Mouse (Mus musculus) embryonic stem cell, embryonic (primary cell): Measurements from ENCODE around the gene Pdcd2l.
"Not testable (repeated sequence)": the region's sequence is repeated elsewhere in the genome, so short reads cannot be mapped to it uniquely, and the experiment has no call there.

Experiments
- CTCF ChIA-PET, 4 experiments: fragments of 300-600 bp in 2 of 4; fragments of 350-600 bp in 2 of 4; sonication (Branson Sonifier 250); formaldehyde crosslinking; loops; one replicate each; lab custom pipeline; 2022; ENCODE audit warnings: inconsistent platforms in 2 of 4; lab: Charles Lee
- POLR2A ChIA-PET, 4 experiments: fragments of 300-600 bp in 2 of 4; fragments of 350-600 bp in 2 of 4; sonication (Branson Sonifier 250); formaldehyde crosslinking; loops; one replicate each; lab custom pipeline; 2022; ENCODE audit warnings: antibody characterized with exemption in 4 of 4, inconsistent platforms in 1 of 4; lab: Charles Lee

Pdcd2l gene

DNA sequence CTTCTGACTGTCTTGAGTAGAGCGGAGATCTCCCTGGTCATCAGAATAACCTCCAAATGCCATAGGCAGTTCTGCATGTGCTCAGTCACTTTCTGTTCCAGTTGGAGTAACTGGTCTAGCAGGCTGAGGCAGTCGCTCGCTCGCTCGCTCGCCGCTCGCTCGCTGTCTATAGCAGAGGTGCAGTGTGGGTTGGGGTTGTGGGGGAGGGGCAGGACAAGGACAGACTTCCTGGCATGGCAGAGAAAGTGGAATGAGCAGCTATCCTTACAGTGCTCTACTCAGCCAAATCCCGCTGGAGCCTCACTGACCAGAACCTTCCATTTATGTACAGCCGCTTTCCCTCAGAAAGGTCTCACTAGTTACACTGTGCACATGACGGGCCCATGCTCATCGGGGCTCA is 13.1 kb downstream of the Pdcd2l start:
- ChIA-PET CTCF (interaction anchor here (0.6 to 1.7 kb wide), 10 partner anchors 11 to 195 kb away, joined by 3 to 13 read pairs (median 4); partner anchors contain the start of gene Uba2 (in 1 of the 4)), POLR2A (interaction anchor here in 3 of 4 experiments (0.5 to 1.6 kb wide), 16 partner anchors 9 to 178 kb away, joined by 3 to 16 read pairs (median 4); partner anchors contain the start of gene Uba2 (in 3 of the 3))

DNA sequence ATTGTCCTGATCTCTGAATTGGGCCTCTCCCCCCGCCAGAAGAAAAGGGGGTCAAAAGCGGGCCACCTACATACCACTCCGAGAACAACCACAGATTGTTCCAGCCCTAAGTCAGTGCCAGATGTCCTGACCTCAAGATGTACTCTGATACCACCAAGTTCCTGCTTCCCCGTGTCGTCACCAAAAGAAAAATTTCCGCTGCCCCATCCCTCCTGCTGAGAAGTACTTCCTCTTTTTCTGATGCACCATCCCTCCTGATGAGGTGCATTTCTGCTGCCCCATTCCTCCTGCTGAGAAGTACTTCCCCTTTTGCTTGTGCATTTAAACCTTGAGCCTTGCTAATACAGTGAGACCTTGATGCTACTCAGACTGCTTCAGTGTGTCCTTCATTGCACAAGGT is 20.2 kb downstream of the Pdcd2l start:
- POLR2A ChIA-PET: not testable (repeated sequence)
- CTCF ChIA-PET: interaction anchor here in 1 of 4 experiments (0.5 kb wide), 1 partner anchor 10 kb away, joined by 3 read pairs; no protein-coding TSS in a partner anchor

- POLR2A ChIA-PET: interaction anchor here in 2 of 4 experiments (0.5 to 4.6 kb wide), 6 partner anchors 22 to 250 kb away, joined by 3 to 50 read pairs (median 4); partner anchors contain the start of gene Pdcd2l (in 1 of the 2)
- CTCF ChIA-PET: interaction anchor here in 2 of 4 experiments (0.6 to 0.8 kb wide), 2 partner anchors 11 to 73 kb away, joined by 3 to 5 read pairs; no protein-coding TSS in a partner anchor
Observed at GRCm38 (mm10) chr7:34172251-34172650, 24.2 kb downstream of the Pdcd2l start.

DNA sequence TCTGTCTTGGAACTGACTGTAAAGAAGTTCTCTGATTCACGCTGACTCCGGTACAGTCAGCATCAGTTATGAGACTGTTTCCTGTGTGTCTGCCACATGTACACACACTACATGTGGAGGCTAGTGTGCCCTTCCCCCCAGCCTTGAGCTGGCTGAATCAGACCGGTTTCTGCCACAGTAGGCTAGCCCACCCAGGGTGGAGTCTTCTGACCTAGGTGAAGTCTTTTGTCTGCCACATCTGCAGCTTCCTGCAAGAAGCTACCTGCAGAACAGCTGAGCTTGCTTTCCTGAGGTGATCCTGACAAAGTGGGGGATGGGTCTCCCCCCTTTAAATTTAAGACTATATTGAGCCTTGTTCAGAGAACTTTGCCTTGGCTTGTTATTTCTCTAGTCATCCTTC is 27.0 kb downstream of the Pdcd2l start, which contains the start of gene Uba2:
Uba2 (minus strand) TSS at position 146 of the 400 bp plus-strand sequence.
- POLR2A ChIA-PET: interaction anchor here (0.6 to 7.6 kb wide), 56 partner anchors 9 to 401 kb away, joined by 3 to 50 read pairs (median 5); partner anchors contain the start of genes Pdcd2l (in 3 of the 4), Gpi1 (in 2 of the 4) and Wtip (in 1 of the 4)

GRCm38 (mm10) chr7:34168470-34169251 is 27.8 kb downstream of the Pdcd2l start:
- CTCF ChIA-PET: interaction anchor here in 2 of 4 experiments (0.5 to 2.0 kb wide), 8 partner anchors 15 to 304 kb away, joined by 3 to 8 read pairs (median 3); partner anchors contain the start of gene Pdcd2l (in 1 of the 2)
- POLR2A ChIA-PET: interaction anchor here (0.7 to 7.6 kb wide), 65 partner anchors 8 to 402 kb away, joined by 3 to 50 read pairs (median 5); partner anchors contain the start of genes Pdcd2l (in 4 of the 4), Gpi1 (in 3 of the 4) and Wtip (in 1 of the 4)

More for the DNA sequence above, 27.0 kb downstream of the Pdcd2l start, which contains the start of gene Uba2:
- CTCF ChIA-PET: interaction anchor here in 2 of 4 experiments (1.0 to 2.0 kb wide), 3 partner anchors 14 to 27 kb away, joined by 3 to 8 read pairs (median 7); partner anchors contain the start of gene Pdcd2l (in 1 of the 2)

DNA sequence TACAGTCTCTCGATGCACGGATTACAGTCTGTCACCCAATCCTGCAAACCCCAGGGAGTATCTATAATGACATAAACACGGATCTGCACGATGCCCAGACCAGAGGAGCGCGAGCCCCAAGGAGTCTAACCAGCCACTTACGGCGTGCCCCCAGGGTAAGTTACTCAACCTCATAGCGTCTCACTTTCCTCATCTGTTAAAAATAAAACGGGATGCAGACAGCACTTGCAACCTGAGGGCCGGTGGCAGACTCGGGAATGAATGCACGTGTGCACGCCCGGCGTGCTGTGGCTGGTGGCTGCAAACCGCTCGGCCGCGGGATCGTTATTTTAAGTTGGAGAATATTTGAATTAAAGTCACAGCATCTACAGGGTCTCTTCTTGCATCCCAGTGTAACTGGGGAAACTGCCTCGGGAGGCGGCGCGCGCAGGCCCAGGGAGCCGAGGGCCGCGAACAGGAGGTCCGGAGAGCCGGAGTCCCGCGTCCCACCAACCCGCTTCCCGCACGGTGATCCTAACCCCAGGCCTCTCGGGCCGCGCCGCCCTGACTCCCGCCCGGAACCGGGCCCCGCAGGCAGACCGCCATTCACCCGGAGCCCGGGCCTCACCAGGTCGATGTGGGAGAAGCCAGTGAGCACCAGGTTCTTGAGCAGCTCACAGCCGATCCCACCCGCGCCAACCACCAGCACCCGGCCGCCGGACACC is 28.5 kb downstream of the Pdcd2l start:
- ChIA-PET POLR2A (interaction anchor here (0.7 to 7.6 kb wide), 47 partner anchors 8 to 402 kb away, joined by 3 to 50 read pairs (median 5); partner anchors contain the start of genes Pdcd2l (in 4 of the 4), Gpi1 (in 2 of the 4) and Wtip (in 1 of the 4)), CTCF (interaction anchor here in 2 of 4 experiments (0.5 to 1.6 kb wide), 6 partner anchors 14 to 304 kb away, joined by 3 to 7 read pairs (median 3); partner anchors contain the start of gene Pdcd2l (in 1 of the 2))

- POLR2A ChIA-PET: interaction anchor here in 3 of 4 experiments (1.0 to 7.6 kb wide), 9 partner anchors 9 to 34 kb away, joined by 3 to 46 read pairs (median 4); partner anchors contain the start of gene Pdcd2l (in 2 of the 3)
- CTCF ChIA-PET: interaction anchor here (0.6 to 1.3 kb wide), 5 partner anchors 9 to 177 kb away, joined by 3 to 5 read pairs (median 3); partner anchors contain the start of gene Gpi1 (in 1 of the 4)
Observed at GRCm38 (mm10) chr7:34166850-34167249, 29.6 kb downstream of the Pdcd2l start.

DNA sequence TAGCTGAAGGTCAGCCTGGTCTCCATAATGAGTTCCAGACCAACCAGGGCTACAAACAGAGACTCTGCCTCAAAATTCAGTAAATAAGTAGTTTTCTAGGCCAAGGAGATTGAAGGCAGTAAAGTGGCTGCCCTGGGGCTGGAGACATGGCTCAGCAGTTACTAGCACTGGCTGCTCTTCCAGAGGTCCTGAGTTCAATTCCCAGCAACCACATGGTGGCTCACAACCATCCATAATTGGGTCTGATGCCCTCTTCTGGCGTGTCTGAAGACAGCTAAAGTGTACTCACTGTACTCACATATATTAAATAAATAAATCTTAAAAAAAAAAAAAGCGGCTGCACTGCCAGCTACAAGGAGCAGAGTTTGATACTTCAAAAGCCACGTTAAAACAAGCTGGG is 30.5 kb downstream of the Pdcd2l start:
- POLR2A ChIA-PET: interaction anchor here (0.6 to 7.6 kb wide), 14 partner anchors 8 to 104 kb away, joined by 3 to 46 read pairs (median 4); partner anchors contain the start of gene Pdcd2l (in 1 of the 4)
- CTCF ChIA-PET: interaction anchor here in 3 of 4 experiments (0.6 to 2.2 kb wide), 8 partner anchors 9 to 1279 kb away, joined by 3 to 8 read pairs (median 4); partner anchors contain the start of gene Gpi1 (in 1 of the 3)

DNA sequence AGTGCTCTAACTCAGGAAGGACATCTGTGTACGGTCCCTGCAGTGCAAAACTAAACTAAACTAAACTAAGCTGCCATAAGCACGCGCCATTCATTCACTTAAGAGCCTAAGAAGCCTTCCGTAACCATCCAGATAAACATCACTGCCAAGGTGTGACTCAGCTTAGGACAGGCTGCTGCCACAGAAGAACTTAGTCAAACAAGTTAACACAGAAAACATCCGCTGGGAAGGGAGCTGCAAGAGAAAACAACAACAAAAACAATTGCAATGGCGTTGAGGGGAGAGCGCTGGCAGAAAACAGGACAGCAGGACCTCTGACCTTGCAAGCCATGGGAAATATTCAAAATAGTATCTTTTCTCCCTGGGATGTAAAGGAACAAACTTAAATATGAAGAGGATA is 31.8 kb downstream of the Pdcd2l start:
- ChIA-PET CTCF (interaction anchor here (0.6 to 2.2 kb wide), 5 partner anchors 9 to 32 kb away, joined by 4 to 8 read pairs (median 6); partner anchors contain the start of gene Pdcd2l (in 1 of the 4)), POLR2A (interaction anchor here (0.5 to 7.6 kb wide), 15 partner anchors 9 to 1262 kb away, joined by 3 to 46 read pairs (median 4); partner anchors contain the start of genes Gpi1 (in 1 of the 4) and Pdcd2l (in 1 of the 4))

- ChIA-PET CTCF (no interaction called here), POLR2A (interaction anchor here in 2 of 4 experiments (0.7 to 2.6 kb wide), 5 partner anchors 10 to 73 kb away, joined by 3 to 28 read pairs (median 4); partner anchors contain the start of gene Uba2 (in 1 of the 2))
Observed at GRCm38 (mm10) chr7:34159167-34159566, 37.3 kb downstream of the Pdcd2l start.

DNA sequence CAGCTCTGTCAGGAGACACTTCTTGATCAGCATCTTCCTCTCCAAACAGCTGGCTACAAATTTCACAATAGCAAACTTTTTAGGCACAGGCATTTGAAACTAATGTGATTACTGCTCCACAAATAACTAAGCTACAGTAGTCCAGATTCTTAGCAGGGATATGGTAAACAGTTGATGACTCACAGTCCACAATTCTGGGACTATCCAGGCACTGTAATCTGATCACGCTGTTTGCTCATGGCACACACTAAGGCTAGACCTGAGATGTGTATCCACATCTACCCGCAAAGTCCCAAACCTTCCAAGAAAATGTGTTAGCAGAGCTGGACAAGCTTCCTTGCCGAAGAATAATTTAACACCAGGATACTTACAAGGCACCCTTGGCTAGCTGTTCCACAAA is 38.5 kb downstream of the Pdcd2l start:
- ChIA-PET POLR2A (interaction anchor here in 3 of 4 experiments (0.6 to 2.7 kb wide), 11 partner anchors 8 to 72 kb away, joined by 3 to 20 read pairs (median 5); partner anchors contain the start of genes Uba2 (in 2 of the 3), Gpi1 (in 1 of the 3) and Pdcd2l (in 1 of the 3)), CTCF (interaction anchor here in 3 of 4 experiments (0.6 to 1.2 kb wide), 5 partner anchors 9 to 302 kb away, joined by 3 to 7 read pairs (median 3); no protein-coding TSS in a partner anchor)

DNA sequence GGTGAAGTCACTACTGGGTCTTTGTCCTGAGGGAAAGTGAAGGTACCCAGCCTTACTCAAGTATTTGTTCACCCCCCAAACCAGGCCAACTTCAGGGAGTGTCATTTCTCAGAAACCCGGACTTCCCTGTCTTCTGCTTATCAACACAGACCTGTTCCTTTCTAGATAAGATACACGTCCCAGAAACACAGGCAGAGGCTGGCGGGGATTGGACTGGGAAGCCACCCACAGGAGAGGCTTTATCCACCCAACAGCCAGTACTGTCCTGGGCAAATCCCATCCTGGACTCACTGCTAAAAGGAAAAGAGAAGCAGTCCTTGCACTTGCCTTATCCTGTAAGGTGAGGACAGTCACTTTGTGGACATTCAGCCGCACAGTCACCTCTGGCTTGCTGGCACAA is 49.3 kb downstream of the Pdcd2l start:
- ChIA-PET CTCF (interaction anchor here in 1 of 4 experiments (0.6 kb wide), 1 partner anchor 40 kb away, joined by 4 read pairs; no protein-coding TSS in a partner anchor), POLR2A (interaction anchor here in 1 of 4 experiments (0.7 to 1.1 kb wide), 4 partner anchors 9 to 242 kb away, joined by 3 to 5 read pairs (median 4); partner anchors contain the start of gene Uba2)

GRCm38 (mm10) chr7:34141123-34141522 is 55.3 kb downstream of the Pdcd2l start:
- POLR2A ChIA-PET: interaction anchor here (0.6 to 3.7 kb wide), 22 partner anchors 9 to 79 kb away, joined by 3 to 22 read pairs (median 3); partner anchors contain the start of genes Uba2 (in 2 of the 4) and Pdcd2l (in 1 of the 4)

GRCm38 (mm10) chr7:34139493-34139892 is 57.0 kb downstream of the Pdcd2l start:
- ChIA-PET POLR2A (interaction anchor here in 1 of 4 experiments (0.6 to 3.7 kb wide), 13 partner anchors 9 to 163 kb away, joined by 3 to 22 read pairs (median 4); partner anchors contain the start of gene Pdcd2l), CTCF (interaction anchor here in 1 of 4 experiments (0.6 kb wide), 1 partner anchor 87 kb away, joined by 4 read pairs; no protein-coding TSS in a partner anchor)

More at GRCm38 (mm10) chr7:34141123-34141522, 55.3 kb downstream of the Pdcd2l start:
- CTCF ChIA-PET: interaction anchor here in 1 of 4 experiments (1.0 to 1.1 kb wide), 2 partner anchors 14 to 55 kb away, joined by 3 read pairs; no protein-coding TSS in a partner anchor
